Mouse (Mus musculus): Measurements from ENCODE around the gene Map1s.

DNA sequence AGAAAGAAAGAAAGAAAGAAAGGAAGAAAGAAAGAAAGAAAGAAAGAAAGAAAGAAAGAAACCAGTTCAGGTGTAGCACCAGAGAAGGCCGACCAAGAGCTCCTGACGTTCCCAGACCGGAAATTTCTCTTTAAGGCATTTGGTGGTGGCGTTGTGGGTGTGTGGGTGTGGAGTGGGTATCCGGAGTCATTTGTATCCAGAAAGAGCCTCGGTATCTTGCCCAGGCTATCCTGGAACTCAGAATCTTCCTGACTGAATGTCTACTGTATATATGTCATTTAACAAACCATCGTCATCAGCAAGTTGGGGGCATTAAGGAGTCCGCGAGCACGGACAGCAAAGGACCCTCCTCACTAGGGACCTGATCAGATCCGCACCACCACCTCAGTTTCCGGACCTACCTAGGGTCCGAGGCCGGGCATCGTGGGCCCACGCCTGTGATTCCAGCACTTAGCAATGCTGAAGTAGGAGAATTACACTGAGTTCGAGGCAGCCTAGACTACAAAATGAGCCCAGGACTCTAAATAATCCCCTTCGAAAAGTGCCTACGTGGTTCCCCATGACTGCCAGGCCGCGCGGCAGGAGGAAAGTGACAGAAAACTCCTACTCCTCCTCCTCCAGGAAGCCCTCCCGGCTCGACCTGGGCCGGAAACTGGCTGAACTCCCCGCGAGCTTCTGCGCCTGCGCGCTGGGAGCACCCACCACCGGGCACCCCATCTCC lies 32.9 kb upstream of the Map1s start:
- TF ChIP-seq POLR2A (IDR thresholded peaks at IDR 0.05; ENCODE audit: borderline replicate concordance, extremely low read depth, low read depth, low read length) (no peak), CTCF (IDR thresholded peaks at IDR 0.05; ENCODE audit: insufficient read depth, low read length) (no peak)

Data from lung, adult 2 months (tissue).